Mouse (Mus musculus) heart, postnatal 25 days (tissue): ENCODE measurements around the gene Nlgn1. TPM values are rescaled to one million over a fixed set of nuclear protein-coding genes. Genes with fewer than 3 reads are reported as not detected.
"Not testable (repeated sequence)": the region's sequence is repeated elsewhere in the genome, so short reads cannot be mapped to it uniquely, and the experiment has no call there.

Experiments
- DNase-seq: peaks from one replicate; pipeline ENCODE4 v3.0.0; 2022; ENCODE audit warnings: low spot score
- intact Hi-C: fragments of 180-260 bp; cut with DNase I; formaldehyde crosslinking; loops from one replicate; pipeline ENCODE4 v1.15.1; 2025
- total RNA-seq, 2 experiments: library from RNA; stranded (reverse); gene quantifications; 2 replicates each; pipeline ENCODE4 v1.2.3; 2021

Gene Nlgn1
- total RNA-seq, 2 experiments from 2014 or later: not detected

DNA sequence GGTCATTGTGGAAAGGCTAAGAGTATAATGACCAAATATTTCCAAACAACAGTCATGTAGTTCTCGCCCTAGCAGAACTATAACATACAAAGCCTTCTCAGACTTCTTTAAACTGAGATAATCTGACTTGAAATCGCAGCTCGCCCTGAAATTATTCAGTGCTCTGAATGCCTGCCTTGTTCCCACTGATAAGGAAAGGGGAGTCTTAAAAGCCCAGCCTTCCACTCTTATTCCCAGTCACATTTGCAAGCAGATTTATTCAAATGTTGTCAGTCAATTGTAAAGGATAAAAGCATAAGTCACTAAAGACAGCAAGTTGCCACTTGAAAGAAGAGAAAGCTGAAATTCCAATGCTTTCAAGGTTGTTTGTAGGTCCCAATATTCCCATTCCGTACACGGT is 658.9 kb downstream of the Nlgn1 start:
- DNase-seq: no peak
- intact Hi-C loops: no loop called here

DNA sequence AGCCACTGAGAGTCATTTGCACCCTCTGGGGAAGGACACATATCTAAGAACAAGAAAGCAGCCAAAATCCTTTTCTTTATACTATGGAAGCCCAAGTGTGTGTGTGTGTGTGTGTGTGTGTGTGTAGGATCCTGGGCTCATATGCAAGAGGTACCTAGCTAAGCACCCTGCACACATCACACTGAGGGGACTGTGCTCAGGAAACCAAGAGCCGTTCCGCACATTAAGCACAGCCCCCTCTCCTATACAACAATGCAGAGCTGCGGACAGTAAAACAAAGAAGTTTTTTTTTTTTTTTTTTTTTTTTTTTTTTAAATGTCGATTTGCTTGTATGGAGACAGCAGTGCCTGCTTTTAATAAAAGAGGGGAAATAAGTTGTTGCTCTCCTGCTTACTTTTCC is 659.5 kb downstream of the Nlgn1 start:
- no peak for DNase-seq

DNA sequence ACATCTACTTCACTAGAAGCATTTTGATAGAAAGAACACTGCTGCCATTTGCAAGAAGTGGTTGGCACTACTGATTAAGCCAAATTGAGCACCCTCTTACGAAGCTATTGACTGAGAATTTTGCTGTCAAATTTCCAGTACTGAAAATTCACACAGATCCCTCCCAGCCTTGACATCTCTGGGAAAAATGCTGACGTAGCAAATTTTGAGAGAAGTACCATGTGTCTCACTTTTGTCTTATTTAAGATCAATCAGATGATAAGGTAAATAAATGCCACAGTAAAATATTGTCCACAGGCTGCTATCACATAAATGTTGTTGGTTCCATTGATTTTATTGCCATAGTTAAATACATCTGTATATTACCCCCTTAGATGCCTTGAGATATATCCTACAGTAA is 668.8 kb downstream of the Nlgn1 start:
- intact Hi-C loops: no loop called here
- DNase-seq: no peak

More for the DNA sequence above, 659.5 kb downstream of the Nlgn1 start:
- intact Hi-C loops: no loop called here

DNA sequence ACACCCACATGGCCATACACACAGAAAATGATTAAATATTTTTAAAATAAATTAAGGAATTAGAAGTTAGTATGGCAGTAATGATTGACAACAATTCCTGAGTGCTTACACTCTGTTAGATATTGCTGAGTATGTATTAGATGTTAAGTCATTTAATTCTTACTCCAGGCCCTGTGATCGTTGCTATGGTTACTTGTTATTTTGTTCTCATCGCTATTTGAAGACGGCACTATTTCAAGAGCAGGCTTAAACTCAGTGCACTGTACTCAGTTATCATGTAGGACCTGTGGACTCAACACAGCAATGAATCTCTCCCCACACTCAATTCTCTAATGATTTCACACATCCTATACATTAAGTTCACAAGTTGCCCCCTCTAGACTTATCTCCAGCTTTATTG is 672.0 kb downstream of the Nlgn1 start:
- intact Hi-C loops: no loop called here
- DNase-seq: no peak

DNA sequence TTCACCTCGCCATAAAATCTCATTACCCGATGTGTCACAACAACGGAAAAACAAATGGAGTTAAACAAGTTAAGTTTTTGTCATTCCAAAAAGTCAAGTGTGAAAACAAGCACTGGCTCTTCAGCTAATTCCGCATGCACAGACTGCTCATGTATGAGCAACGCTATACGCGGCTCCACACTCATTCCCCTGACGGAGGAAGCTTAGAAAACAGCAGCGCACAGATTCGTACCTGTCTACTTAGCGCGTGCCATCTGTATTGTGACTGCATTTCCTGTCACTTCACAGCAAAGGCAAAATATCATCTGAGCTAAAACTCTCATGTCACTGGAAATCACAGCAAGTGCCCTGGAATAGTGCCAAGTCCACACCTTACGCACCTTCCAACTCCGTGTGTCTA is 674.3 kb downstream of the Nlgn1 start:
- DNase-seq: no peak
- intact Hi-C loops: no loop called here

DNA sequence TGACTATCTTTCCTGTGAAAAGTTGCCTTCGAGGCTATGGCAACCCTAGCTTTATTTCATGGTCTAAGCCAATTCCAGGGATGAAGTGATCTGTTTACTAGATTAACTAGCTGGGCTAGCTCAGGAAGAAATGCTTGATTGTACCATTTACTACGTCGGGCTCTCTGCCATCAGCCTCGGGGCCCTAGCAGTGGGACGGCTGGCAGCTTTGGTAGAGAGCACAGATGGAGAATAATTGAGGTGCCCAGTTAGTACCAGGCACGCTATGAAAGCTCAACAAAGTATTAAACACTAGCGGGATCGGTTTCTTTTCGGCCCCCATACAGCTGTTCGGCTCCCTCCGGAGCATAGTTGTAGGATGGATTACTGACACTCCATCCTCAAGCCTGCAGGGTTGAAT is 675.2 kb downstream of the Nlgn1 start:
- DNase-seq: no peak
- intact Hi-C loops: no loop called here

DNA sequence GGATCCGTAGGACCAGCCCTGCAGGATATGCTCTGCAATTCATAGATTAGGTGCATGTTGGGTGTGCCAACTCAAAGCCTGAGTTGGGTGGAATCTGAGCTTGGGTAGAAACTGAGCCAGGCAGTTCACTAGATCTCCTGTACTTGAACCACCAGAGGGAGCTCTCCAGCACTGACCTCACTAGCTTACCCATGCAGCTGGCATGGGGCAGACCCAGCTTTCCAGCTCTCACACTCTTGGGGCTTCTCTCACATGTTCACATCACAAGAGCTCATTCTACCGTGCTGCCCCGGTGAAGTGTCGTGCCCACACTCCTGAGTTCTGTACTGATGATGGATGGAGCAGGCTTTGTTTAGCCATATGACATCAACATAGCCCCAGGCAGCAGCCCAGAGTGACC is 679.2 kb downstream of the Nlgn1 start:
- intact Hi-C loops: no loop called here
- no peak for DNase-seq

DNA sequence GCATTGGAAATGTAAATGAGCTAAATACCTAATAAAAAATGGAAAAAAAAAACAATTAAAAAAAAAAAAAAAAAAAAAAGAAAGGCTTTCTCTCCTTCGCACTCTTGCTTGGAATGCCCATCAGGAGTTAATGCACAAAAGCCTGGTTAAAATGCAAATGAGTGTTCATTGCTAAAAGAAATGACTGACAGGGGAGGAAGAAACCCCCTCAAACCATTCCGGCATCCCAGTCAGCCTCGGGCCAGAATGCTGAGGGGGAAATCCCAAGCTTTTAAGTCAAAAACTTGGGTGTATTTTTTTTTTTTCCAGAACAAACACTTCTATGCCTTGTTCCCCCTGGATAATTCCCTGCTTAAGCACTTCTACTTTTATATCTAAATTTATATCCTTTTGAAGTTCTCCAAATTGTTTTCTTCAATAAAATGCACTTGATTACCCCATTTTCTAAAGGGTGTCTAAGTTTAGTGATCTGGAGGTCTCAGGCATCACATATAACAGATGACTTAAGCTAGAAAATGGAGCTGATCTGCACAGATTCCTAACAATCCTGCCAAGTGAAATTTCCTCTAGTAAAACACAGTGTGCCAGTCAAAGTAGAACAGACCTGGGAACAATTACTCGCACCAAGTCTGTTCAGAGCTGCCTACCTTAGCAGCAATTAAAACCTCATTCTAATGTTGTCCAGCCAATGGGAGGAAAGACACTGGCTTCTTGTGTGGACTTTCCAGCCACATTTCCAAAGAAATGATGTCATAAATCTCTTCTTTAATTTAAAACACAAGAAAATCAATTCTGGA is 686.2 kb downstream of the Nlgn1 start:
- no peak for DNase-seq

DNA sequence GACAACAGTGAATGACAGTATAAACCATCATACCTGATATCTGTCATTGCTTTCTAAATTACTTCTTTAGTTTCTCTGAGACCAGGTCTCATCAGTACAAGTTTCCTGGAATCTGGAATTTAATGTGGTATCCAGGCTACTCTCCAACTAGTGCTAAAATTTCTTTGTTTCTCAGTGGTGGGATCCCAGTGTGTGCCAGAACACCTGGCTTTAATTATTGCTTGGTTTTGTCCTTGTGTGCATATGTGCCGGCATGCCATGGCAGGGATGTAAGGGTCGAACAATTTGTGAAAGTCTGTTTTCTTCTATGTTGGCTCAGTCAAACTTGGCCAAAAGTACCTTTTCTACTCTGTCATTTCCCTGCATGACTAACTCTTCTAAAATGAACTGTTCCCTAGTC is 703.1 kb downstream of the Nlgn1 start:
- intact Hi-C loops: no loop called here
- DNase-seq: no peak

More for the DNA sequence above, 686.2 kb downstream of the Nlgn1 start:
- intact Hi-C loops: no loop called here

DNA sequence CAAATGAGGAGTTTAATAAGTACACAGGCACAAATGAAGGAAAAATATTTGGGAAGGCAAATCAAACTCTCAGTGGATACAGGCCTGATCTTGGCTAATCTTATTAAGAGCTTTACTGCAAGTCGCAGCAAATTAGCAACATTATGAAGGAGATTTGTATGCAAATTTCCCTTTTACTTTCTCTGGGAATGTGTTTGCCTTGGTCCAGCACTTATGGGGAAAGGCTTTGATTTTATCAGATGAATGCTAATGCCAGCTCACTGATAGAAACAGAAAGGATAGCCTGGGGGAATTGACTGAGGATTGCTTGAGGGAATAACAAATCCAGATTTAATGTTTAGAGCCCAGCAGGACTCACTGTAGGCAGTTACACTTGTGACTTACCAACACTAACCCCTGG is 725.7 kb downstream of the Nlgn1 start:
- no peak for DNase-seq
- intact Hi-C loops: no loop called here

DNA sequence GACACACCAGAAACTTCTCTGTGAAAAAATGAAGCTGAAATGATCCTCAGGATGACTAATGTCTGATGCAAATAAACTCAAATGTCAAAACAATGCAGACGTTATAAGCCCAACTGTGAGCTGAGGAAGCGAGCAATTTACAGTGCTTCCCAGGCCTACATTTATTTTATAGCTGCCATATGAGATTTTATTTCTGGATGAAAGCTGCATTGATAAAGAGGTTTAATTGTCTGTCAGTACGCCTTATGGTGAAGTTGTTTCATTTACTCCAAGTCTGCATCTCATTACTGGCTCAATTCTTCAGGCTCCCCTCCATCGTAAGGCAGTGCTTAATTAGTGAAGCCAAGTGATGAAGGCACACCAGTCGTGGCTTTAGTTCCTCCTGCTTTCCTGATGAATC is 734.7 kb downstream of the Nlgn1 start:
- intact Hi-C loops: no loop called here
- no peak for DNase-seq

DNA sequence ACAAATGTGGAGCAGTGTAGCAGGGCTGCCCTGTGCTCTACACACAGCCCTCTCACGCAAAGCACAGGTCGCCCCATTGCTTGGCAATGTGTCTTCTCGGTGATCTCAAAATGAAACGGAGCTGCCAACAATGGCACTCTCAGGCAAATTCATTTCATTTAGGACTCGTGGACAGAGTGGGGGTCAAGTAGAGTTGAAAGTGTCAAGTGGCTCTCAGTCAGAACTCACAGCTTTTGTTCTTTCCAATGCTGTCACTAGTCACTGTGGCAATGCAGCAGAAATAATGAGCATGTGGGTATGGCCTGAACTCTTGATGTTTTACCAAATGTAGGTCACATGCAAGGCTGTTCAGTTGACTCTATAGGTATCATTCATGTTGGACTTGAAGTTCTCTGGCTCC is 756.7 kb downstream of the Nlgn1 start:
- intact Hi-C loops: no loop called here
- no peak for DNase-seq

DNA sequence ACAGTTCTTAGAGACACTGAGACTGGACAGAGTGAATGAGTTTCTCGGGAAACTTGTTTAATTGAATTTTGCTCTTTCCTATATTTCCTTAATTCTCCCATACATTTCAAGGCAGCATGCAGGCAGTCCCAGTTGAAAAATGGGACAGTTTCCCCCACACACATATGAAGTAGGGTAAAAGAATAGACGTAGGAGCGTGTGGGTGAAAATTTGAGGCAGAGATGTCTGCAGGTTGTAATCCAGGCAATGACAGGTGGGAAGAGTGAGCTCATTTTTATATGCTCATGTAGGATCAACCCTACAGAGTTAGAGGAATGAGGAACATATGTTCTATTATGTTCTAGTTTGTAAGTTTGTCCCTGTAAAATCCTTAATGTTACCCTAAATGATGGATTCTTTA is 757.4 kb downstream of the Nlgn1 start:
- no peak for DNase-seq
- intact Hi-C loops: no loop called here

DNA sequence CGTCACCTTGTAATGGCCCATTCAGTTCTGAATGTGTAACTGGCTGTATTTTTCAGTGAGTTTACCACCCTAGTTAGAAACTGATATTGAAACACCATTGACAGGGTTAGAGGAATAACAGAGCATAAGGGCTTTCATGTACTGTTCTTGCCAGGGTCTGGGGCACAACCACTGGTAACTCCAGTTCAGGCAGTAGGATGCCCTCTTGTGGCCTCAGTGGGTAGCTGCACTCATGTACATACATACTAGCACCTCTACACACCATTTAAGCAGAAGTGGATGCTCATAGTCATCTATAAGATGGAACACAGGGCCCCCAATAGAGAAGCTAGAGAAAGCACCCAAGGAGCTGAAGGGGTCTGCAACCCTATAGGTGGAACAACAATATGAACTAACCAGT is 773.7 kb downstream of the Nlgn1 start:
- intact Hi-C loops, DNase-seq: not testable (repeated sequence)

DNA sequence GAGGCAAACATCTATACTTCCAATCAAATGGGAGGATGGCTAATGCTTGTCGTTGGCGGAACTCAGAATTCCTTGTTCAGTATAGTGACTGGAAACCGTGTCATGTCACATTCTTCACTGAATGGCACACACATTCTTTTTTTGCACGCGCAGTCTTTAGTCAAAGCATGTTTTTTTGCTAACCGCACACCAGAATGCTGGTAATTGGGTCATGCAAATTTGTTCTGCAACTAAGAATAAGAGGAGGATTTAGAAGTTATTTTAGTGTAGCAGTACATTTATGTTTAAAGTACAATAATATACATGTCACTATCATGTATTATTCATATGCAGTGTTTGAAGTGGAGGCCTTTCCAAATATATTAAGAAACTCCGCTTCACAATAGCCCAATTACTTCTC is 783.2 kb downstream of the Nlgn1 start:
- DNase-seq, intact Hi-C loops: not testable (repeated sequence)

DNA sequence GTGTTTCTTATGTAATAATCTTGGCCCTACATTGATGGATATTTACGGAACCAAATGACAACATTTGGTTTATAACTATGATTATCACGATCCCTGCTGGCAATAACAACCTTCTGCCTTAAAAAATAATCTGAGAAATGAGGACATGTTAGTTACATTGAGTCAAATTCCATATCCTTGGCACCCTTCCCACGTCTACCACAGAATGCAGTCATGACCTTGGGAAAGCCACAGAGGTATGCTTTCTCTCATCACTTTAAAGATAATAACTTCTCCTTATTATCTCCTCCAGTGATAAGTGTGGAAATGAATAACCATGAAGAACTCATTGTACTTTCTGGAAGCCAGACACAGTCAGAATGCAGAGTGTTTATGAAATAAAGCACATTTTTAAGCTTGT is 808.0 kb downstream of the Nlgn1 start:
- DNase-seq, intact Hi-C loops: not testable (repeated sequence)

DNA sequence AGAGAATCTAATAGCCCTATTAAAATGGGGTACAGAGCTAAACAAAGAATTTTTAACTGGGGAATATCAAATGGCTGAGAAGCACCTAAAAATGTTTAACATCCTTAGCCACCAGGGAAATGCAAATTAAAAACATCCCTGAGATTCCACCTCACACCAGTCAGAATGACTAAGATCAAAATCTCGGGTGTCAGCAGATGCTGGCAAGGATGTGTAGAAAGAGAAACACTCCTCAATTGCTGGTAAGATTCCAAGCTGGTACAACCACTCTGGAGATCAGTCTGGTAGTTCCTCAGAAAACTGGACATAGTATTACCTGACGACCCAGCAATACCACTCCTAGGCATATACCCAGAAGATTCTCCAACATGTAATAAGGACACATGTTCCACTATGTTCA is 869.2 kb downstream of the Nlgn1 start:
- no peak for DNase-seq
- intact Hi-C loops: no loop called here

DNA sequence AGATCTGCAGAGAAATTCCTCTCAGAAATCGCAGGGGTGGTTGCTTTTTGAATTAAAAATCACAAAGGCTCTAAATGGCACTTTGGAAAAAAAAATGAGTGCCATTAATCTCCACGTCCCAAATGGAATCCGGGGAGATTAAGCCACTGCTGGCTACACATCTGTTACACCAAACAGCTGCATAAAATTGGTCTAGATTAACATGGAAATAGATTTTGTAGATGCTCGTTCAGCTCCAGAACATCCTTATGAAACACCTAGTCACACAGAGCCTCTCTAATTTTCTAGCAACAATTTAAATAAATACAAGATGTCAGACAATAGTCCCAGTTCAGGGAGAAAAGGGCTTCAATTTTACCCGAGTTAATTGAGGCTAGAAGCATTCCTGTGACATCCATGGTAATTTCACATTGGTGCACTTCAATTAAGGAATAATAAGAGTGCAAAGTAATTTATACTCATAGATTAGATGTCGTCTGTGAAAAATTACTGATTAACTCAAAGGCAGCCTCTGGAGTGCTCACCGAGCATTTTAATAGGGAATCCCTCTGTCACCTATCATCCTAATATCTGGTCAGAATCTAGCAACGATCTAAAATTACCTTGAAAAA is 875.9 kb downstream of the Nlgn1 start:
- intact Hi-C loops: no loop called here
- DNase-seq: no peak

DNA sequence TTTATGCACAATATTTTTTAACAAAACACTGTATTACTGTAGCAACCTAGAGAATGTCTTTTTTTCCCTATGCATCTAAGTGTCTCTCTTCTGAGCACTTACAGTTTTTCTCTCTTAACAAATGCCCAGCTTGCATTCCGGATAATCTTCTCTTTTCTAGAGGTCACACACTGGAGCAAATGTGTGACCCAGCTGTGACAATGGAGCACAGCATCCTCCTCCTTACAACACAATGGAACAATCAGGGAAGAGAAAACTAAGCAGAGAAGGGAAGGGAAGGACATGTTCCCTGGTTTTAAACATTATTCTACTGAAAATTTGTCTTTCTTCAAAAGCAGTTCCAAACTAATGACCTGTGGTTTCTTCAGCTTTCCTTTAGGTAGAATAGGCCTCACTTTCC is 879.9 kb downstream of the Nlgn1 start:
- intact Hi-C loops: no loop called here
- no peak for DNase-seq

DNA sequence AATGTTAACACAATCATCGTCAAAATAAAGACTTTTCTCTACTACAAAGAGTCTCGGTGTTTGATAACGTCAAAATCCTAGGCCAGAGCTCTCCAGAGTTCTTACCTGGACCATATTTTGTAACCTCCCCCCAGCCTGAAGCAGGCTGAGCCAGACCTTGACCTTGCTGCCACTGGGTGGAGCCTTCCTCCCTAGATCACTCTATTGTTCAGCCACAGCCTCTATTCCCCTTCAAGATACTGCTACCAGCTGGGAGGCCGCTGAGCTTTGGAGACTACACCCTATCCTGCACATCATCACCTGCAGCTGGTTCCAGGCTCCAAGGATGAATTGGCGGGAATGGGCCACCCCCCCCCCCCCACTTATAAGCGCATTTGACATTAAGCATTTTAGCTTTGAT is 881.8 kb downstream of the Nlgn1 start:
- DNase-seq: no peak
- intact Hi-C loops: no loop called here

DNA sequence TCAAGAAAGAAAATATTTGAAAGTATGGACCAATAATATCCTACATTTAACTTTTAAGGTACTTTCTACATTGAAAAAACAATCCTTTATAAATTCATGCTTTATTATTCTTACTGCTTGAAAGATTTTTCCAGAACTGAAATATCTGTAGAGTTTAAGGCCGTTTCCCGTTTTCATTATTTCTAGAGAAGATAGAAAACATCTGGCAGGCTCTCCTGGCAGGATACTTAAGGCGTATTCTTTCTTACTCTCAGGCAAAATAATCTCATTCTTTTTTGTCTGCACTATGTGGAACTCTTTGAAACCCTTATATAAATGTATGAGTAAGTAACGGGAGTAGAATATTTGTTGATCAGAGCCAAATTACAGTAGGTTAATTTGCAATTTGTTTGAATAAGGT is 882.9 kb downstream of the Nlgn1 start:
- DNase-seq: no peak
- intact Hi-C loops: no loop called here

DNA sequence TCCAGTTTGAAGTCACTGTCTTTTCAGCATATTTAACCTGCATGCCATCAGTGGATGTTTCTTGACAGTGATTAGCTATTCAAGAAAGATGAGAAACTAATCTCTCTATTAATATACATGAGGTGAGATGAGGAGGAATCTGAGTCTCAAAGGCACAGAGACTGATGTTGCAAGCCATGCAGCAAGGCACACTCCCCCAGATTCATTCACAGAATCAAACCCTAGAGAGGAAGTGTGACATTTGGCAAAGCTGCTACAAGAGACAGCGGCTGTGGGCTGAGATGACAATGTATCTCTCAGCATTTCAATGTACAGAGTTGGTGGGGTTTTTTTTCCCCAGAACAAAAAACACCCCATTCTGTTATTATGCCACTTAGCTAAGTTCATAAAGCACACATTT is 885.1 kb downstream of the Nlgn1 start:
- DNase-seq: no peak
- intact Hi-C loops: no loop called here
